Mouse (Mus musculus): ENCODE data around the gene Dkkl1.
"Not testable (repeated sequence)": the region's sequence is repeated elsewhere in the genome, so short reads cannot be mapped to it uniquely, and the experiment has no call there.

The Dkkl1 gene

GRCm38 (mm10) chr7:45211851-45212251 is at the start of gene Dkkl1:
Dkkl1 (minus strand) TSS chr7:45212147.
- DNase-seq, result no peak

GRCm38 (mm10) chr7:45259281-45259680 is 47.3 kb upstream of the Dkkl1 start:
- no peak for DNase-seq

DNA sequence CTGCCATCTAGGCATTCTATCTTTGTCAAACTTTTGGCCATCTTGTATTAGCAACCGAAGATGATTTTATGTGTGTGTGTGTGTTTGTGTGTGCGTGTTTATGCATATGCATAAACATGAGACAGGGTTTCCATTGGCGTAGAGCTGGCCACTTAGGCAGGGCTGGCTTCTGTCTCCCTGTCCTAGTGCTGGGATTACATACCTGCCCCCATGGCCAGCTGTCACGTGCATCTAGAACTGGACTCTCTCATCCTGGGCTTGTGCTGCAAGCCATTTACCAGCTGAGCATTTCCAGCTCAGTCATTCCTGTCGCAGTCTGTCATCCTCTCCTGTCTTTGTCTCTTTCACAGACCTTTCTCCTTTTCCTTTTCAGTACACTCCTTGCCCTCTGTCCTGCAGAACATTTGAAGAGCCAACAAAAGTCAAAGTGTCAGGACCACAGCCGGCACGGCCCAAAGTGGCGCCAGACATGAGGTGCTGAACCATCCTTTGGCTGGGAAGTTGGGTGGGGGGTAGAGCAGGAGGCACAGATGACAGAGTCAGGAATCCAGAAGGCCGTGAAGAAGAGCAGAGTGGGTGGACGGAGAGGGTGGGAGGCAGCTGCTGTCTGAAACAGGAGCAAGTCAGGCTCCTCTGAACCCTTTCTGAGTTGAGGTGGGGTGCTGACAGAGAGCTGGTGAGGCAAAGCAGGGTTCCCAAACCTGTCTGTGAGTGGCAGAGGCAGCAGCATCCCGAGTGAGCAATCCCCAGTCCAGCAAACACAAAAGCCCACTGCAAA is 45.3 kb upstream of the Dkkl1 start:
- no peak for DNase-seq

DNA sequence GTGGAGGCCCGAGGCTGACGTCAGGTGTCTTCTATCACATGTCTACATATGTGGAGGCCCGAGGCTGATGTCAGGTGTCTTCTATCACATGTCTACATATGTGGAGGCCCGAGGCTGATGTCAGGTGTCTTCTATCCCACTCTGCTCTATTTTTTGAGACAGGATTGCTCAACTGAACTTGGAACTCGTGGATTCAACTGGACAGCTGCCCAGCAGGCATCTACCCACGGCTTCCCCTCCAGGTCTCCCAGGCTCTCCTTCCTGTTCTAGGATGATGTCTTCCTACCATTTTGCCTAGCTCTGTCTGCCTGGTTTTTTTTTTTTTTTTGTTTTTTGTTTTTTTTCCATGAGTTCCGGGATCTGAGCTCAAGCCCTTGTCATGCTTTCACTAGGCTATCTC is 43.9 kb upstream of the Dkkl1 start:
- not testable (repeated sequence) for DNase-seq

GRCm38 (mm10) chr7:45253806-45254205 is 41.9 kb upstream of the Dkkl1 start:
- no peak for DNase-seq

- no peak for DNase-seq
These were observed 35.7 kb upstream of the Dkkl1 start for GRCm38 (mm10) chr7:45247666-45248065.

DNA sequence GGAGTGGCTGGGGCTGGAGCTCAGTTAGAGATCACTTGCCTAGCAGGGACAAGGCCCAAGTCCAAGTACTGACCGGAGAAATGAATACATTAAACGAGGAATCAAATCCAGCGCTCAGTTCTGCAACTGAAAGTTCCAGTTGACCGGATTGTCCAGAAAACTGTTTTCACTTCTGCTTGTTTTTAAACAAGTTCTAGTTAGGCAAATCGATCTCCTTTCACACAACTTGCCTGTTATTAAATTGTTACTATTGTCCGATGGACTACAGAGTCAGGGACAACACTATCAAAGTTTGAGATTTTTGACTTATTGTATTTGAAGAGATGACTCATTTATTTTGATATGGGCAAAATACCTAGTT is 29.4 kb upstream of the Dkkl1 start:
- no peak for DNase-seq

DNA sequence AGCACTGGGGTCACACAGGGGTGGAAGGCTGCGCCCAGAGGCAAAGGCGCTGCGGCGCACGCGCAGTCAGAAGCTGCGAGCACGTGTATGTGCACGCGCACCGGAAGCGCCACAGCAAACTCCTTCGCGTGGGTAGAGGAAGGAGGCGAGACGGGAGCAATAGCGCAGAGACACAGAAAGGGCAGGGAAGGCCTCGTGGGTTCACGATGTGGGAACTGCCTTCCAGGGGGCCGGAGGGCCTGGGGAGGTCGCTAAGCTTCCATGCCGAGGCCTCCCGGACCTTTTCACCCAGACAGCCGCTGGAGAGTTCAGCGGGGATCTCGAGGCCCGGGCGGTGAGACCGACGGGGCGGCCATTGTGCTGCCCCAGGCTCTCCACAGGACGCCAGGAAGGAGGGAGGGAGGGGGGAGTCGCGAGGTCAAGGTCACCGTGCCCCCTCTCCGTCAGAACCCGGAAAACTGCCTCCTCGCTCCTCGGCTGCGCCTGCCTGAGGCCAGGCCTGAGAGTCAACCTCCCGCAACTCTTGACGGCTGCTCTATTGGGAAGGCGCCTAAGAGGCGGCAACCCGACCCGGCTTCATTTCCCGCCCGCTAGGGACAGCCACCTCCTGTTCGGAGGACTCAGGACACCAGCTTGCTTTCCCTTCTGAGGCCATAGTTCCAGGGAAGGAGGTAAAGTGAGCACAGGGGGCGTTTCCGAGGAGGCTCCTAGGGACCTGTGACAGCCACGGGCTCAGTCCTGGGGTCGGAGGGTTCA is 28.9 kb upstream of the Dkkl1 start, which contains the start of gene Slc6a16:
Gene Slc6a16 (plus strand): TSS at position 453 of the 756 bp plus-strand sequence.
- peak; percentile 51 for DNase-seq

DNA sequence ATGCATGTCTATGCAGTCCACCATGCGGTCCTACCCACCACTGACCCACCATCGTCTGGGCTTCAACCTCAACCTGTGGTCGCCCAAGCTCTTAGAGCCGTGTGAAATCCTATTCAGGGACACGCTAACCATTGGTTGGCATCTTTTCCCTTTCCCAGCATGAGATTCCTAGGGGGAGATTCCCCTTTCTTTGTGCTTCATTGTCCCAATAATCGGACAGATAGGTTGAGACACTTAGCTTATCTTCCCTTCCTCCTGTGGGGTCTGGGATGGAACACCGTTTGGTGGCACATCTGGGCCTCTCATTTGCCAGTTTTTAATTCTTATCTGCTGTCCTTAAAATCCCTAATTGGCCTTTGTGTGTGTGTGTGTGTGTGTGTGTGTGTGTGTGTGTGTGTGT is 28.2 kb upstream of the Dkkl1 start:
- DNase-seq, result no peak

- no peak for DNase-seq
These were observed 27.0 kb upstream of the Dkkl1 start, which contains the start of gene Cd37 for GRCm38 (mm10) chr7:45238723-45239496. Cd37 (minus strand) TSS chr7:45239115.

DNA sequence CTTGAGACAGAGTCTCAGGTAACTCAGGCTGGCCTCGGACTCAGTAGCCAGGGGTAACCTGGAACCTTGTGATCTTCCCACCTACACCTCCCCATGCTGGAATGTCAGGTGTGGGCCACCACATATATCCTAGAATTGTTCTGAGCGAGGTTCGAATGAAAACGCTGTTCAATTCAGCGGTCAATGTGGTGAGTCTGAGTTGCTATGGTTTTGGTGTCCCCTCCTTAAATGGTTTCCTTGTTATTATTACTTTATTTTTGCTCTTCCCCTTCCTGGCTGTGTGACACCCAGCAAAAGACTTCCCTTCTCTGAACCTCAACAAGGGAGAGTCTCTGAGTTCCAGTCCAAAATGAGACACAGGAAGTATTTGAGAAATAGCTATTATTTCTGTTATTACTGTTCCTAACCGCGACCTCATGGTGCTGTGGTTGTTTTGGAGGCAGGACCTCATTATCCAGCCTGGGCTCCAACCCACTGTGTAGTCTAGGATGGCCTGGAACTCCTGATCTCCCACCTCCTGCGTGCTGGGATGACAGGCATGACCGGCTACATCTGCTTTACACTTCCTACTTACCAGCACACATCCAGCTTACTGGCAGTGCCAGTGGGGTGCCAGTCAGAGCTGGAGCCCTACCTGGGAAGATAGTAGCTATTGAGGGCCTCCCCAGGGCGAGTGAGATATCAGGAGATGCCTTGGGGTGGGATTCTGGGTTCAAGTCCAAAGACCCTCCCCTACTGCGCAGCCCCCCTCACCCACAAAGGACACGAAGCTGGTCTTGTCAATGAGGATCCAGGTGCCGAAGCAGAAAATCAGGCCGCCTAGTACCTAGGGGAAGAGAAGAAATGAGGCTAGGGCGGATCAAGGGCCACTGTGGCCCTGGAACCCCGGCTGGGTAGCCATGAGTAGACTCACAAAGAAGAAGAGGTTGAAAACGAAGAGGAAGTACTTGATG is 26.1 kb upstream of the Dkkl1 start:
- DNase-seq, result no peak

DNA sequence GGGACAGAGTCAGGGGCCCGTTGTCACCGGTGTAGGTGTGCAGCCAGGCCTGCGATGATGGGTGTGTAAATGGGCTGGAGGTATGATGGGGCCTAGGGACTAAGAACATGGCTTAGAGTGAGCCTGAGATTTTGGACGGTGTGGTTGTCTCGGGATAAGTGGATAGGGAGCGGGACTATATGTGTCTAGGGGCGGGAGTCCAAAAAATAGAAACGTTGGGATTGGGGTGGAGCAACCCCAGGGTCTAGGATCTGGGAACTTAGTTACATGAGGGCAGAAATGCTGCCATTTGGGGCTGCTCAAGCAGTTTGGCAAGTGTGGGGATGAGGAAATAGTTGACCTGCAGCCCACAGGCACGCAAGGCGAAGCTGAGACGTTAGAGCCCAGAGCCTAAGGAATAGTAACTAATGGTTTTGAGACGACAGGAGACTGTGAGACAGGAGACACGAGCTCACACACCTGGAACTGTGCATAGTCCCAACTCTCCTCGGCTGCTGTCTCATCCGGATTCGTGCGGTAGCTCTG is 23.8 kb upstream of the Dkkl1 start:
- no peak for DNase-seq

GRCm38 (mm10) chr7:45234922-45235571 is 23.1 kb upstream of the Dkkl1 start:
- DNase-seq, result no peak

DNA sequence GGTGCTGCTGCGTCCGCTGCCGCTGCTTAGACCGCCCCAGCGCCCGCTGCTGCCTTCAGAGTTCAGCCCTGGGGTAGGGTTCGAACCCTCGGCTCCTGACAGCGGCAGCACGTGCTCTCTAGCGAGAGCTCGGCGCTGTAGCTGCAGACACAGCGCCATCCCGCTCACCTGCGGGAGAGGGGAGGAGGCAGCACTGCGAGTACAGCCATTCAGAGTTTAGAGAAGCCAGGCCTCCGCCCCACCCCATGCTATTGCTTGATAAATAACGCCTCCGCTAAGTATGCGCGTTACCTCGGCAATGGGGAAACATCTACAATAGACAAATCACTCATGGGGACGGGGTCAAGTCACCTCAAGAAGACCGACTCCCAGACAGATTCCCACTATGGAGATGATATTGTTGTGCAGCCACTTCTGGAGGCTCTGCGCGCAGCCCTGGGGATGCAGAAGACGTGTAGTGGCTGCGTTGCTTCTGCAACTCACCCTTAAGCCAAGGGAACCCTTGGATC is 22.4 kb upstream of the Dkkl1 start:
- DNase-seq, result peak; percentile 63

DNA sequence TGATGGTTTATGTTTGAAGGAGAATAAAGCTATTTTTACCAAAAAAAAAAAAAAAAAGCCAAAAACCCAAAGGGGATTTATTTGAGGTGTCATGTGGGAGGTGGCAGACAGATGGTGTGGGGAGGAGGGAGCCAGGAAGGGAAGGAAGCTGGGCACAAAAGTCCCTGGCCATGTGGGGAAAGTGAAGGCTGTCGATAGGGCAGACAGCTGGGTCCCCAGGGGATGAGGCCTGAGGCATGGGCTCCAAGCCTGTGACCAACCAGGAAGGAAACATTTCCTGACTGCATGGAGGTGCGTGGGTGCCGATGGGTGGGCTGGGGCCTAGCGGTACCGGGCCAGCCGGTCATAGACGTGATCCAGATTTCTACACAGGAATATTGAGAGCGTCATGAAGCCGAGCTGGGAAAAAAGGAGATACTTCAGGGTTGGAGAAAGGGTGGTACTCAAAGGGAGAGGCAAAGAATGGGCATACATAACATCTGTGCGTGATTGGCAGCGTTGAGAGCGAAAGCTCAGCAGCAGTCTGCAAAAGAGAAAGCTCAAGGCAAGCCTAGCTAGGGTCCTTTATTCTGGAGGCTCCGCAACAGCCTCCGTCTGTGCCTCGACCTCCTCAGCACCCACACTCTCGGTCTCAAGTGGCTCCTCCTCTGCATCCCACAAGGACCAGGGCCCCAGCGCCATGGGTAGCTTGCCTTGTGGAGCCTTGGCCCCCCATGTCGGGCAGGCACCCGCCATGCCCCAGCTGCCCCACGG is 21.8 kb upstream of the Dkkl1 start:
- peak; percentile 80 for DNase-seq

- DNase-seq, result peak; percentile 31
These were observed 20.9 kb upstream of the Dkkl1 start for GRCm38 (mm10) chr7:45232716-45233465.

- no peak for DNase-seq
These were observed 20.0 kb upstream of the Dkkl1 start for GRCm38 (mm10) chr7:45231941-45232340.

- DNase-seq, result no peak
These were observed 19.2 kb upstream of the Dkkl1 start for GRCm38 (mm10) chr7:45231192-45231591.

DNA sequence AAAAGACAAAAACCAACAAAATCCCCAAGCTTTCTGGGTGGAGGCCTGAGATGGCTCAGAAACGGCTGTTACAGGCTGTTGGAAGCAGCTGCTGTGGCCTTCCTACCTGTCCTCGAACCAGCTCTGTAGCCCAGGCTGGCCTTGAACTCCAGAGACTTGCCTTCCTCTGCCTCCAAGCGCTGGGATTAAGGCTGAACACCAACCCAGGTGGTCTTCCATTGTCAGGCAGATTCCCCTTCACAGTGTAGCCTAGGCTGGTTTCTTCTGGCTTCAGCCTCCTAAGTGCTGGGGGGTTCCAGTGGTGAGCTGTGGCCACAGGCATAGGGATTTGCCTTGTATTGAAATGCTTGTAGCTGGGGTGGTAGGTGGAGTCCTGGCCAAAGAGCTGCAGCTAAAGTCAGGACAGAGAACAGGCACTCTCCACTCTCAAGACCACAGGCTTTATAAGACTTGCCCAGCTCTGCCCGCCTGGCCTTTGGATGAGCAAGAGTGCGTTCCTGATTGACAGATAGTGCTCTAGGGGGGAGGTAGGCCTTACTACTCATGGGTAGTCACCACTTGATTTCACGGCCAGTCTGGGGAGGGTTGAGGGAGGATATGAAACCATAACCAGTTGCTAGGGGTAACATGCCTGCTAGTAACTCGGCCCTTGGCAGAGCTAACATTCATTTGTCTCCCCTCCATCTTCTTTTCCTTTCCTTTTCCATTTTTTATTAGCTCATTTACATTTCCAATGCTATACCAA is 17.7 kb upstream of the Dkkl1 start:
- no peak for DNase-seq
